Mouse (Mus musculus): ENCODE measurements at regions not wholly inside any gene's neighbourhood (a gene's known extent, or its start where the extent isn't known, plus 50 kb on each side); places are given as distances from the start of the nearest gene placed in this dataset.

GRCm38 (mm10) chr1:14980093-14980711 is 1112.9 kb downstream of the 4930444P10Rik start:
- no peaks in the 10 kb centered on the region for H3K27me3 ChIP-seq (replicated peaks)
- ATAC-seq (ENCODE audit: low FRiP score): no peak

More at GRCm38 (mm10) chr1:14980093-14980711, 1112.9 kb downstream of the 4930444P10Rik start:
- no peak overlapping the region for H3K4me2 ChIP-seq
- no peak overlapping the region for H3K27ac ChIP-seq (replicated peaks)
- no peaks in the 10 kb centered on the region for H3K36me3 ChIP-seq
- no peaks in the 10 kb centered on the region for H3K4me1 ChIP-seq
- WGBS: 55% methylated on average over 6 of the region's 6 CpGs
- H3K9me3 ChIP-seq (replicated peaks): no peaks in the 10 kb centered on the region
- no peak overlapping the region for H3K9ac ChIP-seq (replicated peaks)
- H3K4me3 ChIP-seq (replicated peaks): no peak overlapping the region

Data from neural tube, embryonic 15.5 days (tissue).